Mouse (Mus musculus) midbrain, embryonic 11.5 days (tissue): ENCODE data around the gene Arhgdib. TPM values are rescaled to one million over a fixed set of nuclear protein-coding genes. Genes with fewer than 3 reads are reported as not detected.

ENCODE experiments used
- polyA plus RNA-seq: library from polyadenylated mRNA; unstranded; fragments of >200 nt; fragmentation: Nextera tagmentation; extraction: Ambion mirVana; gene quantifications from 2 replicates; pipeline ENCODE4 v1.2.1, GENCODE M21; 2014

The Arhgdib gene
- polyA plus RNA-seq, 1 experiment from 2014 or later, result 26.4 TPM

Other genes starting within 250 kb of the Arhgdib start
- gene Gucy2c, start 160.1 kb downstream of the Arhgdib start, polyA plus RNA-seq, result 0.10 and 0.18 TPM in 2 replicates
- gene Hist4h4, start 137.5 kb downstream of the Arhgdib start, polyA plus RNA-seq, result 0.55 and 0.67 TPM in 2 replicates
- gene H2afj, start 133.7 kb downstream of the Arhgdib start, polyA plus RNA-seq, result 94.5 and 107 TPM in 2 replicates
- gene BC049715, start 114.3 kb downstream of the Arhgdib start, polyA plus RNA-seq, result 1.1 and 1.2 TPM in 2 replicates
- gene Wbp11, start 113.7 kb downstream of the Arhgdib start, polyA plus RNA-seq, result 149 and 154 TPM in 2 replicates
- 0.12 and 0.21 TPM in 2 replicates for gene Smco3, start 106.4 kb downstream of the Arhgdib start, polyA plus RNA-seq
- 0.90 and 0.94 TPM in 2 replicates for gene Art4, start 84.2 kb downstream of the Arhgdib start, polyA plus RNA-seq
- 1.6 and 2.4 TPM in 2 replicates for gene Mgp, start 66.1 kb downstream of the Arhgdib start, polyA plus RNA-seq
- not detected in 2 replicates for gene Erp27, start 19.7 kb downstream of the Arhgdib start, polyA plus RNA-seq
- gene Pde6h, start 18.1 kb downstream of the Arhgdib start, polyA plus RNA-seq, result not detected in 2 replicates
- 1.00 and 1.0 TPM in 2 replicates for gene Rerg, start 228.6 kb upstream of the Arhgdib start, polyA plus RNA-seq